Mouse (Mus musculus) right cerebral cortex, postnatal 10 days (tissue): ENCODE data around the gene Wfdc10.

Source experiments
- DNase-seq, 2 experiments: peaks; one replicate each; pipeline ENCODE4 v3.0.0; 2021; ENCODE audit warnings: low spot score in 2 of 2

Wfdc10 gene

GRCm38 (mm10) chr2:164655858-164656257, at the start of gene Wfdc10:
Gene Wfdc10, plus strand, starts transcription at chr2:164656046.
- DNase-seq = peak in 1 of 2 experiments; percentile 41

- no peak for DNase-seq
Measured at GRCm38 (mm10) chr2:164608781-164609180, 47.1 kb upstream of the Wfdc10 start.

GRCm38 (mm10) chr2:164613471-164613870, 42.4 kb upstream of the Wfdc10 start, which contains the start of the genes Wfdc6b and Wfdc8:
Gene Wfdc6b, plus strand, starts transcription at chr2:164613522.
Gene Wfdc8, minus strand, starts transcription at chr2:164613626.
- DNase-seq = peak; percentile 31 to 52

GRCm38 (mm10) chr2:164615386-164615785, 40.5 kb upstream of the Wfdc10 start:
- no peak for DNase-seq

GRCm38 (mm10) chr2:164619050-164619449, 36.8 kb upstream of the Wfdc10 start:
- DNase-seq = no peak

- DNase-seq = no peak
Measured at GRCm38 (mm10) chr2:164621775-164622174, 34.1 kb upstream of the Wfdc10 start.

- no peak for DNase-seq
Measured at GRCm38 (mm10) chr2:164635266-164635665, 20.6 kb upstream of the Wfdc10 start.

GRCm38 (mm10) chr2:164638696-164639095, 17.1 kb upstream of the Wfdc10 start, which contains the start of gene Wfdc16:
Gene Wfdc16, minus strand, starts transcription at chr2:164638796.
- DNase-seq = no peak

GRCm38 (mm10) chr2:164641129-164641528, 14.7 kb upstream of the Wfdc10 start:
- DNase-seq = no peak

- DNase-seq = peak; percentile 37 to 59
Measured at GRCm38 (mm10) chr2:164641881-164642673, 13.8 kb upstream of the Wfdc10 start.

- no peak for DNase-seq
Measured at GRCm38 (mm10) chr2:164656483-164656882, 637 bp downstream of the Wfdc10 start, which contains the start of gene Wfdc9. Gene Wfdc9, minus strand, starts transcription at chr2:164656583.

GRCm38 (mm10) chr2:164664851-164665250, 9.0 kb downstream of the Wfdc10 start:
- no peak for DNase-seq

GRCm38 (mm10) chr2:164670261-164670660, 14.4 kb downstream of the Wfdc10 start:
- DNase-seq = no peak

GRCm38 (mm10) chr2:164670938-164671337, 15.1 kb downstream of the Wfdc10 start:
- DNase-seq = no peak

- DNase-seq = no peak
Measured at GRCm38 (mm10) chr2:164673987-164674386, 18.1 kb downstream of the Wfdc10 start, which contains the start of gene Wfdc11. Gene Wfdc11, minus strand, starts transcription at chr2:164674087.

GRCm38 (mm10) chr2:164676103-164676502, 20.3 kb downstream of the Wfdc10 start:
- DNase-seq = no peak

GRCm38 (mm10) chr2:164676916-164677685, 21.3 kb downstream of the Wfdc10 start:
- no peak for DNase-seq

- DNase-seq = peak; percentile 73 to 79
Measured at GRCm38 (mm10) chr2:164678848-164679625, 23.2 kb downstream of the Wfdc10 start.

- DNase-seq = no peak
Measured at GRCm38 (mm10) chr2:164679906-164680305, 24.1 kb downstream of the Wfdc10 start.

GRCm38 (mm10) chr2:164684807-164685206, 29.0 kb downstream of the Wfdc10 start, which contains the start of gene Wfdc13:
Gene Wfdc13, plus strand, starts transcription at chr2:164685107.
- no peak for DNase-seq

- DNase-seq = no peak
Measured at GRCm38 (mm10) chr2:164698201-164698600, 42.4 kb downstream of the Wfdc10 start, which contains the start of gene Spint4. Gene Spint4, plus strand, starts transcription at chr2:164698501.
